Mouse (Mus musculus) naive thymus-derived CD4-positive, alpha-beta T cell, adult 2 months (primary cell): ENCODE data around the gene Setd3.
"Not testable (repeated sequence)": the region's sequence is repeated elsewhere in the genome, so short reads cannot be mapped to it uniquely, and the experiment has no call there.

Experiments
- DNase-seq: peaks from one replicate; pipeline ENCODE4 v3.0.0-alpha.2; 2011; ENCODE audit warnings: low read depth

Setd3 gene

GRCm38 (mm10) chr12:108143624-108144498 lies 35.3 kb downstream of the Setd3 start:
- DNase-seq: no peak

GRCm38 (mm10) chr12:108135610-108136208 lies 43.4 kb downstream of the Setd3 start:
- no peak for DNase-seq

DNA sequence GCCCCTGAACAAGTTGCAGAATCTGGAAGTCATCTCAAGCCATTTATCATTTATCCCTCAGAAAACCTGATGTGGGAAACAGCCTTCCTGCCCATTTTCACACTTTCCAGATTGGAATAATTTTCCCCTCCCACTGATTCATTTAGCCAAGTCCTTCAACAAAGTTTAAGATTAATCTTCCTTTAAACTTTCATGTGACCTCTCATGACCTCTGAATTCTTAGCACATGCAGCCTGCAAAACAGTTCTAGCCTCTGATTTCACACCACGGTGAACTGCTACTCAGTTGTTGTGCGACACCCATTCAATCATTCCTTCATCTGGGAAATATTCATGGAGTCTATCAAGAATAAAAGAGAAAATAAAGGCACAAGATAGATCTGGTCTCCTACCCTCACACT lies 45.9 kb downstream of the Setd3 start:
- DNase-seq: no peak

DNA sequence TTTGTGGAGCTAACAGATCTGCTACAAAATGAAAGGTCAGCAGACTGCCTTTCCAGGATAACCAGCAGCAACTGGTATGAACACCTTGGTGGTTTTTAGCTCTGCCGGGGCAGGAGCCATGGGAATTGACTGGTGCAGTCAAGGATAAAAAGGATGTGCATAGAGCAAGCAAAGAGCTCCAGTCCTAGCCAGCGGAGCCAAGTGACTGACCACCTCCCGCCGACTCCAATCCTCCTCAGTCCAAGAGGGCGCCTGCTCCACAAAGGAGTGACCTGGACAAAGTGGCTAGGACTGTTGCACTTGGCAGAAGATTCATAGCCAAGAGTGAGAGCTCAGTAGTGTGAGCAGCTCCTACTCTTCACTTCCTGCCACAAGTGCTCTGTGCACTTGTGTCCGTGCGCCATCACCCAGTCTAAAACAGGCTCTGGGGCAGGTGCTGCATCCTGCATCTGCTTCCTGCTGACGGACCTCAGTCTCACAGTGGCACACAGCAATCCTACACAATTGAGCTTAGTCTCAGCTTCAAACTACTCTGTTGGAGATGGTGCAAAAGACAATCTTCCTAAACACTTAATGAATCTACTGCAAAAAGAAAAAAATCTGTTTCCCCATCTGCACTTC lies 46.6 kb downstream of the Setd3 start:
- DNase-seq: no peak

DNA sequence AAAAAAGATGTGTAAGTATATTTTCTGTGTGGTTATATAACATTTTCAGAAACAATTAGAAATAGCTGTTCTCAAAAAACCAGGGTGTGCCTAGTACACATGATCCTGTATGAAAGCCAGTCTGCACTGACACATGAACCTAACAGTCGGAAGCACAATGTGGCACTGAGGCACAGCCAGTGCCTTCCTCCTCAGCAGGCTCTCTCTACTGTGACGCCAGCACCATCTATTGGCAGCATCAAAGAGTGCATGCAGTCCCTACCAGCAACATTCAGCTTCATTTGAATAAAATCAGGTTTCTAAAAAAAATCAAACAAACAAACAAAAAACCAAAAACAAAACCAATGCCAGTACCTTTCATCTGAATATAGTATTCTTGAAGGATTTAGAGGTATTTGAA lies 57.8 kb downstream of the Setd3 start:
- DNase-seq: peak; percentile 83

GRCm38 (mm10) chr12:108120434-108120833 lies 58.7 kb downstream of the Setd3 start:
- no peak for DNase-seq

- DNase-seq: no peak
Measured at GRCm38 (mm10) chr12:108119930-108120329, 59.2 kb downstream of the Setd3 start.

GRCm38 (mm10) chr12:108118902-108119531 lies 60.1 kb downstream of the Setd3 start:
- DNase-seq: no peak

DNA sequence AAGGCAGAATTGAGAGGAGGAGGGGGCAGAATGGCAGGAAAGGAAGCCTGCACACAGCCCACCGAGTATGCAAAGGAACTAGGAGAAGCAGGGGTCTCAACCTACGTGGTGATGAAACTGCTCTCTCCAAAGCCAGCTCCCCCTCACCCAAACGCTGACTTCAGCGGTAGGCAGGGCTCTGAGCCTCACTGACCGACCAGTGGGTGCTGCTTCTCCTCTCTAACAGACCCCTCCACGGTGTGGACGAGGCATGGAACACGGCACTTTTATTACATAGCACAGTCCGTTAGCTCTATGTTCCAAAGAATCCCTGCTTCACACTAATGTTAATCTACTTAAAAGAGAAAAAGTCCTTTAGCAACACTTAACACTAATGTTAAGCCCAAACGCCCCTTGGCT lies 60.6 kb downstream of the Setd3 start:
- no peak for DNase-seq

DNA sequence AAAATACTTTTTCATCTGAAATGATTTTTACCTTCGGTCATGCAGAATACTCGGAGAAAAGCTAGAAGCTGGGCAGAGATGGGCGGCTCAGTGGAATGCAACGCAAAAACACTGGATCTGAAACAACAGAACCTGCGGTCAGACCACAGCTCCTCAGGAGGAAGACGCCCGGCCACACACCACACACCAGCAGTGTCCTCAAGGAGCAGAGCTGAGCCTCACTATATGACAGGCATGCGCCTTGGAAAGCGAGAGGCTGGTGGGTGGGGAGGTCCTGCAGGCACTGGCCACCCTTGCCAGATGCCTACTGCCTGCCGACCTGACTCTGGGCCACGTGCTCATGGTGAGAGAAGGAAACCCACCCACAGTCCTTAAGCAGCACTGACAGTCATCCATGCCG lies 67.9 kb downstream of the Setd3 start:
- DNase-seq: no peak

GRCm38 (mm10) chr12:108110674-108111073 lies 68.4 kb downstream of the Setd3 start:
- DNase-seq: no peak

GRCm38 (mm10) chr12:108109732-108110131 lies 69.4 kb downstream of the Setd3 start:
- no peak for DNase-seq

DNA sequence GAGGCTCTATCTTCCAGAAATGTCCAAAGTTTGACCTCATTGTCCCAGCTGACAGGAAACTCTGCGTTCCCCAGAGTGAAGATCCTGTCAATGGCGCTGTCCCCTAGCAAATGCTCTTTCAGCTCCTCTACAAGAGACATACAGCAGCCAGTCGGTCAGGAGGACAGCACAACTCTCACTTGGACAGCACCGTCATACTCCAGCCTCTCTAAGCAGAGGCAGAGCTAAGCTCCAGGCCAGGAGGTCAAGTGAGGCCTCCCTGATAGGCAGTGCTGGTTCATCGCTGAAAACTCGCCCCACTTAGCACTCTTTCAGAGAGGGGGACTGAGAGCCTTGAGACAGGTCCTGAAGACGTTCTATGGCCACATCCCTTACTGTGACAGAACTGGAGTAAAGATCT lies 70.5 kb downstream of the Setd3 start:
- not testable (repeated sequence) for DNase-seq

DNA sequence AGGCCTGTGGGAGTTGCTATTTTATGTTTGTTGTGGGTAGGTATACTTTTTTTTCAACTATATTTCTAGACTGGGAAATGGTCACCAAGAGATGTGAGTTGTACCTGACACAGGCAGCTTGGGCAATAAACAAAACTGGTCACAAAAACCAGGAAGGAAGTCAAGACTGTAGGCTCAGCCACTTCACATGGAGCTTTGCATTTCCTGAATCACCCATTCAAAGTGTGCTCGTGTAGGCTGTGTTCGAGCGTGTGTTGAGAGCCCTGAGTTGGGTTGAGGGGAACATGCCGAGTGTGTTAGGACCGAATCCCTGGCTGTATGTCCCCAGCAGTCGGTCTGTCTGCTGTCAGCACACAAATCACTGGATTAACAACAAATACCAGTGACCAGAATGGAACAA lies 75.8 kb downstream of the Setd3 start:
- DNase-seq: peak; percentile 28

DNA sequence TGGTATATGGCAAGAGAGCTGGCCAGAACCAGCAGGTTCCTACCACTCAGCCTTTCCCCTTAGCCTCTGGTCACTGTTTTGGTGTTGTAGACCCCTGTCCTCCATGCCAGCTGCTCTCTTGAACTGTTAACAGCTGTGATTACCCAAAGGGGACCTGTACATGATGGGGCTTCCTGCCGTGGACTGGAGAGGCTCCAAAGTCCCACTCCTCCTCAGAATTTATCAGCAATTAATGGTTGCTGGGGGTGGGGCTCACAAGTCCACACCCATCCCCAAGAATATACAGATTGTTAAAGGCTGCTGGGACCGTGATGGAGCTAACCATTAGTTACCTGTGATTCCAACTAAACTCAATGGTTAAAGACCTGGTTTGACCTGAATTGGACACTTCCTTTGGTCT lies 77.0 kb downstream of the Setd3 start:
- DNase-seq: no peak

DNA sequence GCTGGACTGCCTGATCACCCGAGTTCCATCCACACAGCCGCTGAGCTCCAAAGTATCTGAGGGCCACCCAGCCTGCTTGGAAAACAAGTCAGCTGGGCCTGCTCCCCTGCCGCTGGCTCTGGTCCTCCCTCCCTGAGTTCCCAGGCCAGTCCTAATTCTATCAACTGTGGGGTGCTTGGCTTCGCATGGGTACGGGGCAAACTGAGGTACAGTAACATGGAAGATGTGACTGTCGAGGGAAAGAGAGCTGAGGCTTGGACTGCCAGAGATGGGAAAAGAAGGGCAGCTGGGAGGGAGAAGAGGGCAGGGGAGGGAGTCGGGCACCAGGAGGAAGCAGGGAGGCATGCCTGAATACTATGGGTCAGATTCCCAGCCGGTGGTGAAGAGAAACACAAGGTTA lies 78.9 kb downstream of the Setd3 start:
- no peak for DNase-seq

DNA sequence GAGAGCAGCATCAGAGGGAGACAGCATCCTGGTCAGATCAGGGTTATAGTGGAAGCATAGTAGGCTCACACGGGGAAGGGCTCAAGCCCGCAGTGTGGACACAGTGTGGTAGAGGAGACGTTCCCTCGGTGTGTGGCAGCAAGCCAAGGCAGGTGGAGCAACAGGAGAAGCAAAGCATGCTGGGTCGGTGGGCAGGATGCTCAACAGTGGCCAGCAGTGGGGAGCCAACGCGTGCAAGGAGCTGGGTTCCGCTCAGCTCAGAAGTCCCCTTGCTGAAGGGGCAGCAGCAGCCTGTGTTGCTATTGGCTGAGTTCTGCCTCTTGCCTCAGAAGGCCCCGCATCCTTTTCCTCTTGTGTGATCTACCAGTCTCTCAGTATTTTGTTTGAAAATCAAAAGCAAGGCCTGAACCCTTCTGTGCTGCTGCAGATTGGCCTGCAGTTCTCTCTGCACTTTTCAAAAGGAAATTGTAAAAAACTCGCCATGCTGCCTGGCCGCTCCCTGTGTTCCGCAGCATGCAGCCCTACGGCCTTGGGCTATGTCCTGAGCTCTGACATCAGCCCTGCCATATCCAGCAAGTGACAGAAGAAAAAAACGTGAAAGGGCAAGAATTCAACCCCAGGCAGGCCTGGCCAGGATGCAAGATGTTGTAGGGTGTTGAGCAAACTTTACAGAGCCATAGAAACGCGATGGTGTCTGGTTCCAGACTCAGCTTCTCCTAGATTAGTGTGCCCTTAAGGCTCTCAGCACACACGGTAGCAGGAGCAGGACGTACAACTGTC lies 80.7 kb downstream of the Setd3 start:
- peak; percentile 70 for DNase-seq

DNA sequence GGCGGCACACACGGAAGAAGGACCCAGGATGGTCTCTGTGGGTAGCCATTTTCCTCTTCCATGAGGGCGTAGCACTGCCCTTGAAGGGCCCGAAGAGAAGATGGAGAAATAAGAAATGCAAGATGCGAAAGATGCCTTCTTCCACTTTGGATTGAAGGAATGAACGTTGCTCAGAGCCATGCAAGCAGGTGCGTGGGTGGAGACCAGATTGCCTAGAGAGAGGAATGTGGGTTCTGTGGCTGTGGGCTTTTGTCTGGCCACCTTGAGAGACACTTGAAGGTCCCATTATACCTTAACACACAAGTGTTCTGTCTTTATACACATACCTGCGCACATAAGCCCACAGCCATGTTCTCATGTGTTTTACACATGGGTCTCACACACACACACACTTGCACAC lies 81.5 kb downstream of the Setd3 start:
- no peak for DNase-seq

- DNase-seq: no peak
Measured at GRCm38 (mm10) chr12:108088253-108088652, 90.9 kb downstream of the Setd3 start.

DNA sequence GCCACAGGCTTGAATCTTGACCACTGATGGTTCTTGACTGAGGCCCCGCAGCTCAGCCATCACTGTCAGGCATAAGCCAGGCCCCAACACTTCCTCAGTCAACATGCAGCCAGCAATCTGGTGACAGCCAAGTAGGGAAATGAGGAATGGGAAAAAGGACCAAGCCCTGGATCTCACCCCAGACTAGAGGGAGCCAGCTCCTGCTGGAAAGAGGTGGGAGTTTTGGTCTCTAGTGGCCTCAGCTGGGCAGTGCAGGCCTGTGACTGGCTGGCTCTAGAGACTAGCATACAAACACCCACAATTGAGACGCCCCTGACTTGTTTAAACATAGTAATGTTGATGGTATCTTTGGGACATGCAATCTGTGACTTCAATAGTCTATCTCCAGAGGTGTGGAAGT lies 91.6 kb downstream of the Setd3 start:
- no peak for DNase-seq

DNA sequence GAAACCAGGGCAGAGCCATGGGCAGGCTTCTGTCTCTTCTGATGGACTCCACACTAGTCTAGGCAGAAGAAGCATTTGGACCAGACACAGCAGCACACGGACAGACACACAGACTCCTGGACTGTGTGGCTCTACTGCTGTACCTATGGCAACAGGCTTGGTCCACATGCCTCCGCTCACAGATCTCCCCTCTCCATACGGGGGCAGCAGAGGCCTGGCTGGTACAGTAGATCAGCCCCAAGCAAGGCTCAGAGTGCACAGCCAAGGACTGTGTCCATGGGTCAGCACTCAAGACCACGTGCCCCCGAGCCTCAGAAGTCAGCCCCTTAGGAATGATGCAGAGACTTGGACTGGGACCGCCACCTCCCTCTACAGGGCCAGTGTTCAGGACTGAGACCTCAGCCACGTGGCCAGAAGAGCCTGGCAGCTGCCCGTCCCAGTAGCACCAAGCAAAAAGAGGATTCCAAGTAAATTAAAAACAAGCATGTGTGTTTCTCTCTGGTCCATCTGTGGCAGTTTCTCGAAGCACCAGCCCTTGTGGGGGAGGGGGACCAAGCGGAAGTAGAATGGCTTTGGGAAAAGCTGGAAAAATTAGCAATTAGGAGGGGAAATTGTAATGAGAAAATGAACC lies 100.9 kb downstream of the Setd3 start:
- DNase-seq: no peak
